Mouse (Mus musculus) ES-E14 (cell line): ENCODE results near the gene Kdr. TPM values are rescaled to one million over a fixed set of nuclear protein-coding genes. Genes with fewer than 3 reads are reported as not detected.
"Not testable (repeated sequence)": the region's sequence is repeated elsewhere in the genome, so short reads cannot be mapped to it uniquely, and the experiment has no call there.

Source experiments
- DNase-seq: peaks from one replicate; pipeline ENCODE4 v3.0.0-alpha.2; 2013; ENCODE audit warnings: low read depth, low spot score
- H3K27ac ChIP-seq: 2 replicates; pipeline ENCODE4 v1.5.1; 2012; ENCODE audit warnings: low read depth, mild to moderate bottlenecking, low read length, moderate library complexity, mixed read lengths; ENCODE audit not compliant: poor library complexity, insufficient read depth, severe bottlenecking
- H3K36me3 ChIP-seq: 2 replicates; pipeline ENCODE4 v1.6.1; 2012; ENCODE audit warnings: mild to moderate bottlenecking, low read length, moderate library complexity, mixed read lengths; ENCODE audit not compliant: control insufficient read depth, poor library complexity, insufficient read depth, severe bottlenecking
- H3K4me1 ChIP-seq, 2 experiments: fragments of 150-350 bp in 1 of 2; sonication (generic) in 1 of 2; 2 replicates each; pipeline ENCODE4 v1.6.1; 2012; ENCODE audit warnings: low read length in 2 of 2, mild to moderate bottlenecking in 1 of 2, mixed read lengths in 1 of 2; ENCODE audit not compliant: control insufficient read depth in 2 of 2, insufficient read depth in 2 of 2, poor library complexity in 1 of 2
- H3K4me3 ChIP-seq, 2 experiments: fragments of 150-350 bp in 1 of 2; sonication (generic) in 1 of 2; 2 replicates each; pipeline ENCODE4 v1.5.1; 2012; ENCODE audit warnings: low read length in 2 of 2, low read depth in 1 of 2, mild to moderate bottlenecking in 1 of 2, mixed read lengths in 1 of 2; ENCODE audit not compliant: insufficient read depth in 1 of 2, poor library complexity in 1 of 2, severe bottlenecking in 1 of 2
- H3K9ac ChIP-seq: 2 replicates; pipeline ENCODE4 v1.6.1; 2012; ENCODE audit warnings: low read depth, mild to moderate bottlenecking, low read length, mixed read lengths; ENCODE audit not compliant: poor library complexity, insufficient read depth, severe bottlenecking
- H3K9me3 ChIP-seq: fragments of 150-350 bp; sonication (generic); 2 replicates; pipeline ENCODE4 v1.6.1; 2012; ENCODE audit warnings: low read depth, mild to moderate bottlenecking, low read length; ENCODE audit not compliant: control insufficient read depth, insufficient read depth
- CHD2 ChIP-seq: IDR thresholded peaks from 2 replicates; pipeline ENCODE4 v1.6.1; 2014; ENCODE audit warnings: mild to moderate bottlenecking, low read depth, low read length, inconsistent platforms
- HCFC1 ChIP-seq: IDR thresholded peaks from 2 replicates; pipeline ENCODE4 v1.6.1; 2012; ENCODE audit warnings: low read length, inconsistent platforms, borderline replicate concordance; ENCODE audit not compliant: insufficient read depth
- MAFK ChIP-seq: IDR thresholded peaks from 2 replicates; pipeline ENCODE4 v1.6.1; 2014; ENCODE audit warnings: mild to moderate bottlenecking, low read depth, low read length, inconsistent platforms; ENCODE audit not compliant: insufficient read depth
- ZC3H11A ChIP-seq: IDR thresholded peaks from 2 replicates; pipeline ENCODE4 v1.6.1; 2012; ENCODE audit warnings: low read depth, mild to moderate bottlenecking, inconsistent platforms, low read length, borderline replicate concordance
- ZNF384 ChIP-seq: IDR thresholded peaks from 2 replicates; pipeline ENCODE4 v1.6.1; 2012; ENCODE audit warnings: low read depth, low read length, inconsistent platforms
- in situ Hi-C, 2 experiments: fragments of 600-800 bp; cut with MboI; formaldehyde crosslinking; loops; one replicate each; pipeline ENCODE4 v1.15.1; 2025; ENCODE audit warnings: low sequenced_read_pairs in 2 of 2, inconsistent platforms in 1 of 2; ENCODE audit not compliant: unreplicated experiment in 2 of 2
- total RNA-seq: library from RNA; depleted of rRNA; stranded (reverse); fragments of 300-350 nt; gene quantifications from 2 replicates; pipeline ENCODE4 v1.2.3, GENCODE M21; 2012

Kdr gene
- total RNA-seq, 1 experiment = 4.6 TPM

- TF ChIP-seq MAFK (no peak), ZC3H11A (no peak), CHD2 (no peak), ZNF384 (no peak), HCFC1 (no peak)
- in situ Hi-C loops = no loop called here
- DNase-seq = no peak
- no peaks in the 10 kb centered on the region for H3K9me3 ChIP-seq
- H3K4me3 ChIP-seq = peak overlapping the region in 1 of 2 experiments; percentile 1; a peak in 2 of 4 replicates
- H3K36me3 ChIP-seq = no peaks in the 10 kb centered on the region
- peak overlapping the region; percentile 10; the same call in 1 of the 2 replicates for H3K9ac ChIP-seq
- H3K27ac ChIP-seq = no peak overlapping the region
- peaks cover 1 to 3% of the 10 kb centered on the region in 2 experiments; a peak in 1 of 4 replicates for H3K4me1 ChIP-seq
These were observed 44.7 kb downstream of the Kdr start for GRCm38 (mm10) chr5:75933521-75934044.

GRCm38 (mm10) chr5:75931458-75931857, 46.8 kb downstream of the Kdr start:
- in situ Hi-C loops, DNase-seq, H3K36me3 ChIP-seq, H3K9me3 ChIP-seq, H3K27ac ChIP-seq, H3K4me1 ChIP-seq, H3K4me3 ChIP-seq, H3K9ac ChIP-seq: not testable (repeated sequence)

GRCm38 (mm10) chr5:75929960-75930359, 48.3 kb downstream of the Kdr start:
- TF ChIP-seq MAFK (no peak), ZC3H11A (no peak), ZNF384 (no peak), CHD2 (no peak), HCFC1 (no peak)
- Histone ChIP-seq H3K9me3 (no peaks in the 10 kb centered on the region), H3K9ac (no peak overlapping the region), H3K36me3 (no peaks in the 10 kb centered on the region), H3K4me1 (peaks cover 1 to 3% of the 10 kb centered on the region in 2 experiments; a peak in 1 of 4 replicates), H3K27ac (no peak overlapping the region), H3K4me3 (no peak overlapping the region)
- DNase-seq = no peak
- in situ Hi-C loops = no loop called here

- no peak overlapping the region for H3K4me3 ChIP-seq
- H3K9ac ChIP-seq = no peak overlapping the region
- DNase-seq = no peak
- in situ Hi-C loops = no loop called here
- H3K9me3 ChIP-seq = no peaks in the 10 kb centered on the region
- H3K36me3 ChIP-seq = no peaks in the 10 kb centered on the region
- no peak for TF ChIP-seq ZC3H11A
- TF ChIP-seq MAFK = no peak
- TF ChIP-seq CHD2 = no peak
- no peak for TF ChIP-seq ZNF384
- no peak for TF ChIP-seq HCFC1
- no peaks in the 10 kb centered on the region for H3K4me1 ChIP-seq
- no peak overlapping the region for H3K27ac ChIP-seq
These were observed 55.6 kb downstream of the Kdr start for GRCm38 (mm10) chr5:75922677-75923076.

- Histone ChIP-seq H3K36me3 (no peaks in the 10 kb centered on the region), H3K9ac (no peak overlapping the region), H3K4me1 (no peaks in the 10 kb centered on the region), H3K4me3 (no peak overlapping the region), H3K9me3 (no peaks in the 10 kb centered on the region), H3K27ac (no peak overlapping the region)
- no peak for TF ChIP-seq ZC3H11A
- no peak for TF ChIP-seq CHD2
- TF ChIP-seq ZNF384 = no peak
- TF ChIP-seq HCFC1 = no peak
- no peak for TF ChIP-seq MAFK
- no peak for DNase-seq
- in situ Hi-C loops = no loop called here
These were observed 56.4 kb downstream of the Kdr start for GRCm38 (mm10) chr5:75921730-75922387.
